Mouse (Mus musculus) naive thymus-derived CD4-positive, alpha-beta T cell, adult 2 months (primary cell): ENCODE measurements around the gene Upf3b.
"Not testable (repeated sequence)": the region's sequence is repeated elsewhere in the genome, so short reads cannot be mapped to it uniquely, and the experiment has no call there.

Source experiments
- DNase-seq: peaks from one replicate; pipeline ENCODE4 v3.0.0-alpha.2; 2011; ENCODE audit warnings: low read depth

Upf3b gene

GRCm38 (mm10) chrX:37110193-37110880 is at the start of gene Upf3b:
Gene Upf3b, minus strand, starts transcription at chrX:37110322.
- DNase-seq, result peak; percentile 94

- DNase-seq, result peak; percentile 39
Observed at GRCm38 (mm10) chrX:37157839-37158238, 47.7 kb upstream of the Upf3b start.

- peak; percentile 42 for DNase-seq
Observed at GRCm38 (mm10) chrX:37144954-37145353, 34.8 kb upstream of the Upf3b start.

- not testable (repeated sequence) for DNase-seq
Observed at GRCm38 (mm10) chrX:37144498-37144897, 34.4 kb upstream of the Upf3b start.

- DNase-seq, result peak; percentile 61
Observed at GRCm38 (mm10) chrX:37141732-37142131, 31.6 kb upstream of the Upf3b start.

- peak; percentile 89 for DNase-seq
Observed at GRCm38 (mm10) chrX:37126671-37127358, 16.7 kb upstream of the Upf3b start, which contains the start of gene Nkap. Gene Nkap, plus strand, starts transcription at chrX:37126795.

- no peak for DNase-seq
Observed at GRCm38 (mm10) chrX:37125511-37125910, 15.4 kb upstream of the Upf3b start.

- no peak for DNase-seq
Observed at GRCm38 (mm10) chrX:37120212-37120611, 10.1 kb upstream of the Upf3b start.

- DNase-seq, result no peak
Observed at GRCm38 (mm10) chrX:37119585-37119984, 9.5 kb upstream of the Upf3b start.

- no peak for DNase-seq
Observed at GRCm38 (mm10) chrX:37117085-37117484, 7.0 kb upstream of the Upf3b start.

- DNase-seq, result no peak
Observed at GRCm38 (mm10) chrX:37110881-37111193, 715 bp upstream of the Upf3b start.

- no peak for DNase-seq
Observed at GRCm38 (mm10) chrX:37109526-37110192, 463 bp downstream of the Upf3b start.

GRCm38 (mm10) chrX:37103826-37104225 is 6.3 kb downstream of the Upf3b start:
- no peak for DNase-seq

- DNase-seq, result no peak
Observed at GRCm38 (mm10) chrX:37098681-37099080, 11.4 kb downstream of the Upf3b start.

GRCm38 (mm10) chrX:37095106-37095768 is 14.9 kb downstream of the Upf3b start:
- DNase-seq, result no peak

- no peak for DNase-seq
Observed at GRCm38 (mm10) chrX:37091457-37091856, 18.7 kb downstream of the Upf3b start.

GRCm38 (mm10) chrX:37088778-37089177 is 21.3 kb downstream of the Upf3b start:
- DNase-seq, result no peak

GRCm38 (mm10) chrX:37085665-37086064 is 24.5 kb downstream of the Upf3b start:
- DNase-seq, result no peak

- DNase-seq, result peak; percentile 92
Observed at GRCm38 (mm10) chrX:37084927-37085660, 25.0 kb downstream of the Upf3b start, which contains the start of gene Rpl39. Gene Rpl39, minus strand, starts transcription at chrX:37085402.

GRCm38 (mm10) chrX:37084318-37084926 is 25.7 kb downstream of the Upf3b start:
- no peak for DNase-seq

GRCm38 (mm10) chrX:37081194-37081593 is 28.9 kb downstream of the Upf3b start:
- no peak for DNase-seq
